Mouse (Mus musculus) thymus, postnatal 25 days (tissue): ENCODE results near the gene Bgn.
A peak's percentile ranks its signal among the peaks of the same experiment; 100 is the strongest.

Experiments
- DNase-seq: peaks from one replicate; pipeline ENCODE4 v3.0.0; 2022

The Bgn gene

GRCm38 (mm10) chrX:73483484-73483810, at the start of gene Bgn:
Bgn (plus strand) TSS chrX:73483602.
- no peak for DNase-seq

- DNase-seq, result no peak
These were observed 48.1 kb upstream of the Bgn start, which contains the start of gene Trex2 for GRCm38 (mm10) chrX:73435252-73435651. Trex2 (minus strand) TSS chrX:73435344.

GRCm38 (mm10) chrX:73441428-73441827, 42.0 kb upstream of the Bgn start:
- DNase-seq, result no peak

- peak; percentile 67 for DNase-seq
These were observed 31.5 kb upstream of the Bgn start for GRCm38 (mm10) chrX:73451949-73452348.

- DNase-seq, result peak; percentile 89
These were observed 24.5 kb upstream of the Bgn start, which contains the start of gene Haus7 for GRCm38 (mm10) chrX:73458877-73459392. Haus7 (minus strand) TSS chrX:73459044.

GRCm38 (mm10) chrX:73460792-73461191, 22.6 kb upstream of the Bgn start:
- no peak for DNase-seq

GRCm38 (mm10) chrX:73465483-73466186, 17.8 kb upstream of the Bgn start:
- DNase-seq, result no peak

- DNase-seq, result no peak
These were observed 15.8 kb upstream of the Bgn start for GRCm38 (mm10) chrX:73467446-73468241.

GRCm38 (mm10) chrX:73468330-73468729, 15.1 kb upstream of the Bgn start:
- no peak for DNase-seq

- no peak for DNase-seq
These were observed 14.7 kb upstream of the Bgn start for GRCm38 (mm10) chrX:73468752-73469151.

- no peak for DNase-seq
These were observed 11.6 kb upstream of the Bgn start for GRCm38 (mm10) chrX:73471764-73472163.

- no peak for DNase-seq
These were observed 8.8 kb upstream of the Bgn start for GRCm38 (mm10) chrX:73474340-73475165.

GRCm38 (mm10) chrX:73475658-73476256, 7.6 kb upstream of the Bgn start:
- no peak for DNase-seq

GRCm38 (mm10) chrX:73476621-73477020, 6.8 kb upstream of the Bgn start:
- DNase-seq, result no peak

GRCm38 (mm10) chrX:73477500-73477899, 5.9 kb upstream of the Bgn start:
- DNase-seq, result no peak

- no peak for DNase-seq
These were observed 3.7 kb upstream of the Bgn start for GRCm38 (mm10) chrX:73479656-73480055.

GRCm38 (mm10) chrX:73480334-73480733, 3.1 kb upstream of the Bgn start:
- no peak for DNase-seq

GRCm38 (mm10) chrX:73482643-73483483, 539 bp upstream of the Bgn start:
- DNase-seq, result no peak

GRCm38 (mm10) chrX:73484076-73484475, 674 bp downstream of the Bgn start:
- DNase-seq, result no peak

- DNase-seq, result no peak
These were observed 1.5 kb downstream of the Bgn start for GRCm38 (mm10) chrX:73484870-73485269.

- DNase-seq, result no peak
These were observed 3.5 kb downstream of the Bgn start for GRCm38 (mm10) chrX:73486920-73487319.

- no peak for DNase-seq
These were observed 6.8 kb downstream of the Bgn start for GRCm38 (mm10) chrX:73490186-73490585.
